Mouse (Mus musculus) retina, postnatal 1 day (tissue): ENCODE measurements at regions not wholly inside any gene's neighbourhood (a gene's known extent, or its start where the extent isn't known, plus 50 kb on each side); places are given as distances from the start of the nearest gene placed in this dataset.

Experiments used
- DNase-seq: peaks from one replicate; pipeline ENCODE4 v3.0.0-alpha.2; 2012

GRCm38 (mm10) chr2:99060726-99061125, 393.6 kb upstream of the Gm10800 start:
- DNase-seq = peak; percentile 59

DNA sequence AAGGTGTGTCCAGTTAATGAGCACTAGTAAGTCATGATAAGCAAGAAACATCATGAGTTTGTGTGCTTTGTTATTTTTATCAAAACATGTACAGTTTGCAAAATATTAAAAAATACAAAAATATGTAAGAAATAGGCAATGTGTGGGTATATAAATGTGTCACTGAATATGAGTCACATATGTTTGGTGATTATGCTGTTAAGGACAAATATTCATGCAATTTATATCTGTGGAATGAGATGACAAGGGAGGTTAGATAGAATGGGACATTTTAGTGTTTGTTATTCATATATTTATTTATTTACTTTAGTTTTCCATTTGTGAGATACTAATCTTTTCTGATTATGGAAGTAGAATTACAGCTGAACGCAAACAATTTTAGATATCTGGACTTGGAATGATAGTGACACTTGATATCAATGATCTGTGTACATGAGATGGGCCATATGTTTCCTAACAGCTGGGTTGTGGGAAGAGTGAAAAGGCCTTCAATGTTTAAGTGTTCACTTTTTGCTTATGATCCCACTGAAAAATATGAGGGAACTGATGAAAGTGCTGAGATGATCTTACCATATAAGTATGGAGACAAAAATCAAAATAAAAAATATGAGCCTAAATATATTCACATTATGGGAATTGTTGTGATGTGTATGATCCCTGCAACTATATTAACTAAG, 379.6 kb upstream of the Gm10800 start:
- no peak for DNase-seq

- no peak for DNase-seq
Observed at GRCm38 (mm10) chr2:98996621-98997020, 329.5 kb upstream of the Gm10800 start.

DNA sequence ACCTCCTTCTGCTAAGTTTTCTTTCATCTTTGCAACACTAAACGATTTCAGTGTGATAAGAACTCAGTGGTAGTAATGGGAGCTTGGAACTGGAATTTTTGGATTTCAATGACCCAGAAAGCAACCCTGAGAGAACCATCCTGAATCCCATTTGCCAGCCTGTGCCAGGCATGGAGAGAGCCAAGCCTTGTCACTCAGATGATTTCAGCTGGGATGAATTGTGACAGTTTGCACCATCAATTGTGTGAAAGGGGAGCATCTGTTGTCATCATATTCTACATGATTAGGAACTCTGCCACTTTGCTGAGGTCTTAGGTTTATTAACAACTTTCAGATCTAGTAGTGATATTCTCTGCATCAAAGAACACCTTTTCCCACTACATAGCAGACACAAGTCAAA, 328.4 kb upstream of the Gm10800 start:
- DNase-seq = peak; percentile 49

DNA sequence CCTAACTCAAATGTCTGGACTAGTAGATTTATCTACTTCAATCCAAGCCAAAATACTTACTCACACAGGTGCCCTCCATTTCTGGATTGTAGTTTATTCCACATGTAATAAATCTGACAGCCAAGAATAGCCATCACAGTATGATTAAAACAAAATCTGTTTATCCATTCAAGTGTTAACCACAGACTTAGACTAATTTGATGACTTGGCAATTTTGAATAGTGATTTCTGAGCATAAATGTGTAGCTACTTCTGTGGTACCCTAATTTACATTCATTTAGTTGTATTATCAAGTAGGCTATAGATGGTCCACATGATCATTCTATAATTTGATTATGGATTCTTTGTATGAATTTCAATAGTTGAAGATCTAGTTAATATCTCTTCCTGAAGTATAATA, 287.5 kb upstream of the Gm10800 start:
- no peak for DNase-seq
